Mouse (Mus musculus) MEL (cell line): ENCODE data around the gene Mysm1. TPM values are rescaled to one million over a fixed set of nuclear protein-coding genes. Genes with fewer than 3 reads are reported as not detected.

Experiments used
- DNase-seq: peaks from one replicate; pipeline ENCODE4 v3.0.0; 2011; ENCODE audit warnings: low read depth, low spot score
- H3K27ac ChIP-seq: 2 replicates; pipeline ENCODE4 v1.5.1; 2012; ENCODE audit warnings: low read depth, mild to moderate bottlenecking, control low read depth, low read length, moderate library complexity; ENCODE audit not compliant: control insufficient read depth
- H3K27me3 ChIP-seq, 2 experiments: fragments of 150-350 bp in 1 of 2; sonication (generic) in 1 of 2; 2 replicates each; pipeline ENCODE4 v1.6.1; 2012; ENCODE audit warnings: low read length in 2 of 2, mild to moderate bottlenecking in 2 of 2, improper control_type of control experiment in 1 of 2, moderate library complexity in 1 of 2; ENCODE audit not compliant: insufficient read depth in 2 of 2, control insufficient read depth in 1 of 2
- H3K36me3 ChIP-seq, 2 experiments: 2 replicates each; pipeline ENCODE4 v1.6.1; 2012 to 2014; ENCODE audit warnings: low read length in 2 of 2, improper control_type of control experiment in 1 of 2, inconsistent platforms in 1 of 2, mild to moderate bottlenecking in 1 of 2; ENCODE audit not compliant: insufficient read depth in 2 of 2, control insufficient read depth in 1 of 2
- H3K4me1 ChIP-seq, 2 experiments: fragments of 150-350 bp in 1 of 2; sonication (generic) in 1 of 2; 2 replicates each; pipeline ENCODE4 v1.6.1; 2012; ENCODE audit warnings: low read length in 2 of 2, improper control_type of control experiment in 1 of 2, mild to moderate bottlenecking in 1 of 2; ENCODE audit not compliant: insufficient read depth in 2 of 2, control insufficient read depth in 1 of 2
- H3K4me3 ChIP-seq, 2 experiments: fragments of 150-350 bp in 1 of 2; sonication (generic) in 1 of 2; 2 replicates each; pipeline ENCODE4 v1.5.1; 2012; ENCODE audit warnings: low read depth in 2 of 2, low read length in 2 of 2, mild to moderate bottlenecking in 2 of 2, moderate library complexity in 2 of 2, control low read depth in 1 of 2, improper control_type of control experiment in 1 of 2; ENCODE audit not compliant: control insufficient read depth in 1 of 2, insufficient read depth in 1 of 2
- H3K79me2 ChIP-seq: 2 replicates; pipeline ENCODE4 v1.6.1; 2012; ENCODE audit warnings: mild to moderate bottlenecking, low read length, moderate library complexity; ENCODE audit not compliant: control insufficient read depth, poor library complexity, insufficient read depth
- H3K9ac ChIP-seq: 2 replicates; pipeline ENCODE4 v1.6.1; 2012; ENCODE audit warnings: low read depth, mild to moderate bottlenecking, control low read depth, low read length, moderate library complexity; ENCODE audit not compliant: control insufficient read depth, poor library complexity, severe bottlenecking
- H3K9me3 ChIP-seq: fragments of 150-350 bp; sonication (generic); replicated peaks from 2 replicates; pipeline ENCODE4 v1.6.1; 2012; ENCODE audit warnings: mild to moderate bottlenecking, low read length, improper control_type of control experiment, moderate library complexity; ENCODE audit not compliant: insufficient read depth
- CHD1 ChIP-seq: IDR thresholded peaks from 2 replicates; pipeline ENCODE4 v1.6.1; 2012; ENCODE audit warnings: low read depth, mild to moderate bottlenecking, inconsistent platforms, low read length, improper control_type of control experiment
- GABPA ChIP-seq: IDR thresholded peaks from 2 replicates; pipeline ENCODE4 v1.6.1; 2012; ENCODE audit warnings: low read depth, mild to moderate bottlenecking, inconsistent platforms, low read length, improper control_type of control experiment, moderate library complexity
- GATA1 ChIP-seq: IDR thresholded peaks from 2 replicates; pipeline ENCODE4 v1.6.1; 2011; ENCODE audit warnings: low read depth, low read length, improper control_type of control experiment
- HCFC1 ChIP-seq: IDR thresholded peaks from 2 replicates; pipeline ENCODE4 v1.6.1; 2012; ENCODE audit warnings: low read depth, mild to moderate bottlenecking, inconsistent platforms, low read length, improper control_type of control experiment, moderate library complexity
- JUND ChIP-seq: IDR thresholded peaks from 2 replicates; pipeline ENCODE4 v1.6.1; 2011; ENCODE audit warnings: low read depth, mild to moderate bottlenecking, improper control_type of control experiment, low read length
- KAT2A ChIP-seq: conservative IDR thresholded peaks from 2 replicates; pipeline ENCODE4 v1.6.1; 2012; ENCODE audit warnings: low read depth, low read length, improper control_type of control experiment, inconsistent platforms
- MAFK ChIP-seq: IDR thresholded peaks from 2 replicates; pipeline ENCODE4 v1.6.1; 2011; ENCODE audit warnings: low read depth, mild to moderate bottlenecking, low read length, improper control_type of control experiment, borderline replicate concordance
- MEF2A ChIP-seq: IDR thresholded peaks from 2 replicates; pipeline ENCODE4 v1.6.1; 2014; ENCODE audit warnings: low read depth, mild to moderate bottlenecking, inconsistent platforms, low read length, improper control_type of control experiment; ENCODE audit not compliant: poor library complexity, insufficient replicate concordance, severe bottlenecking; ENCODE audit errors: extremely low read depth
- MXI1 ChIP-seq: IDR thresholded peaks from 2 replicates; pipeline ENCODE4 v1.6.1; 2011; ENCODE audit warnings: mild to moderate bottlenecking, low read depth, low read length, improper control_type of control experiment
- MYC ChIP-seq: IDR thresholded peaks from 2 replicates; pipeline ENCODE4 v1.6.1; 2011; ENCODE audit warnings: low read depth, mild to moderate bottlenecking, low read length, improper control_type of control experiment, moderate library complexity
- NELFE ChIP-seq: IDR thresholded peaks from 2 replicates; pipeline ENCODE4 v1.6.1; 2011; ENCODE audit warnings: low read depth, low read length, improper control_type of control experiment
- POLR2AphosphoS2 ChIP-seq: IDR thresholded peaks from 2 replicates; pipeline ENCODE4 v1.6.1; 2011; ENCODE audit warnings: low read length, improper control_type of control experiment
- TCF12 ChIP-seq: IDR thresholded peaks from 2 replicates; pipeline ENCODE4 v1.6.1; 2014; ENCODE audit warnings: low read depth, mild to moderate bottlenecking, inconsistent platforms, low read length, improper control_type of control experiment, moderate library complexity
- UBTF ChIP-seq: IDR thresholded peaks from 2 replicates; pipeline ENCODE4 v1.6.1; 2012; ENCODE audit warnings: low read depth, mild to moderate bottlenecking, inconsistent platforms, low read length, improper control_type of control experiment, moderate library complexity, borderline replicate concordance; ENCODE audit not compliant: insufficient read depth
- USF1 ChIP-seq: IDR thresholded peaks from 2 replicates; pipeline ENCODE4 v1.6.1; 2014; ENCODE audit warnings: low read depth, mild to moderate bottlenecking, inconsistent platforms, low read length, improper control_type of control experiment, moderate library complexity
- USF2 ChIP-seq, 2 experiments: IDR thresholded peaks; 2 replicates each; pipeline ENCODE4 v1.6.1; 2011 to 2012; ENCODE audit warnings: improper control_type of control experiment in 2 of 2, low read length in 2 of 2, borderline replicate concordance in 1 of 2, inconsistent platforms in 1 of 2, low read depth in 1 of 2, mild to moderate bottlenecking in 1 of 2; ENCODE audit not compliant: insufficient read depth in 1 of 2
- ZNF384 ChIP-seq: IDR thresholded peaks from 2 replicates; pipeline ENCODE4 v1.6.1; 2012; ENCODE audit warnings: low read depth, mild to moderate bottlenecking, inconsistent platforms, low read length, improper control_type of control experiment
- polyA plus RNA-seq, 2 experiments: library from polyadenylated mRNA; stranded (reverse) in 1 of 2; unstranded in 1 of 2; fragments of >175 nt in 1 of 2; fragments of >200 nt in 1 of 2; gene quantifications; 2 replicates each; pipeline versions ENCODE4 v1.2.1 to v1.2.4; 2012; ENCODE audit warnings: low replicate concordance in 2 of 2, low read depth in 1 of 2; ENCODE audit not compliant: insufficient read length in 2 of 2, insufficient read depth in 1 of 2, missing spikeins in 1 of 2
- total RNA-seq: library from RNA; depleted of rRNA; stranded (reverse); fragments of 300-350 nt; gene quantifications from 2 replicates; pipeline ENCODE4 v1.2.3, GENCODE M21; 2012

Mysm1 gene
- total and polyA plus RNA-seq, 3 experiments = 10.8 to 14.8 TPM; not detected in 1

DNA sequence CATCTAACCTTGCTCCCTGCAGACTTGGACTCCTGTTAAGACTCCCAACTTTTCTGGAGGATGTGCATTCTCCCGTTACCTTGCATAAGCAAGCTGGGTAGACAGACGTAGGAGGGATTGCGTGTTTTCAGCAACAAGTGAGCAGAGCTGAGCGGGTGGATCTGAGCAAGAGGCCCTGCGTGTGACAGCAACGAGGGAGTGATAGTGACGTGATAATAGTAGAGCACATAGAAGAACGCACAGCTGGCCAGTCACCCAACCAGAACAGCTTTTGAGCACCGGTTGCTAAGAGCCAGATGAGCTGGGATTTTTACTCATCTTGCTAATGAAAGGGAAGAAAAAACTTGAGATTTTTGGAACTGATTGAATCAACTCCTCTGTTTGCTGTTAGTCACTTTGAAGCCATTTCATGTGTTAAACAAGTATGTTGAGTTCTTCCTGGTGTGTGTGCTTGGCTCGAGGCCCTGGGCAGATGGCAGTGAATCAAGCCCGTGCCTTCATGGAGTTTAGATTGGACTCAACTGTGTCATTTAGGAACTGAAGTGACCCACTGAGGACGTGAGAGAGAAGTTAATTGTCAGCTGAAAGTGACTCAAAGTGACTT, 44.6 kb upstream of the Mysm1 start:
- no peaks in the 10 kb centered on the region for H3K36me3 ChIP-seq
- TF ChIP-seq MYC = no peak
- TF ChIP-seq, all 39 proteins: peak for 0
- no peaks in the 10 kb centered on the region; a peak in 1 of 4 replicates for H3K27me3 ChIP-seq
- H3K4me3 ChIP-seq = no peak overlapping the region
- H3K9me3 ChIP-seq = no peaks in the 10 kb centered on the region
- no peak for DNase-seq
- no peak overlapping the region for H3K9ac ChIP-seq
- no peaks in the 10 kb centered on the region for H3K79me2 ChIP-seq
- H3K27ac ChIP-seq = no peak overlapping the region
- no peaks in the 10 kb centered on the region for H3K4me1 ChIP-seq

DNA sequence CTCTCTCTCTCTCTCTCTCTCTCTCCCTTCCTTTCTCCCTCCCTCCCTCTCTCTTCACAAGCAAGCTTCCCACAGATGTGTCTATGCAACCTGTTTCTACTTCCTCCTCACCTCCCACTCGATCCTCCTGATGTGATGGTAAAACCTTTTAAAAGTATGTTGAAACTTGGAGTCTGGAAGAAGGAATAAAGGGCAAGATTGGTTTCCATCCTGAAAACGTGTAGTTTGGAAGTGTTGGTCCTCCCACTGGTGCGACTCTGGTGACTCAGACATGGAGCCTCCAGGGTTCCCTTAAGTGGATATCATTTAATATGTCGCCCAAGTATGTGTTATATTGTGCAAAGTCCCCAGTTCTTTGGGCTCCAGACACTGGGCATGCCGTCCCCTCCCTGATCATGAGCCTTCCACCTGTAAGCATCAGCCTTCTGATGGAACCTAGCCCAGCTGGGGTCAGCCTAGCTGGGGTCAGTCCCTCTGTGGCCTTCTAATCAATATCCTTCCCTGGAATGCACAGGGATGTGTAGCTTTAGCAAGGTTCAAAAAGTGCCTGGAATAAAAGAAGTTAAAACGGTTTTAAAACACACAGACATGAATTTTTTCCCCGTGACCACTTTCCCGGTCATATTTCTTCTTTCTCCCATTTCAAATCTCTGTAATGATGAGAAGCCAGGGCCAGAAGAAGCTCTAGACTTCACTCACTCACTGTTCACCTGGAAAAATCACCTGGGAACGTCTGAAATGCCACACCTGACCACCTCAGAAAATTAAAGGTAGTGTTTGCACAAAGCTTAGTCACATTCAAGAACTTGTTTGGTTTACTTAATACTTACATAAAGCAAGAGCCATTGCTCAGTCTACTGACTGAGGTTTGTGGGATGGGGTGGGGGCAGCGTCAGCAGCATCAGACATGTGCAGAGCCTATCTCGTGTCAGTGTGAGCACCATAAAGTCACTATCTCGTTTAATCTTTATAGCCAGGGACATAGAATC, 43.0 kb upstream of the Mysm1 start:
- H3K27me3 ChIP-seq = no peaks in the 10 kb centered on the region; a peak in 1 of 4 replicates
- no peak overlapping the region for H3K9ac ChIP-seq
- H3K4me3 ChIP-seq = no peak overlapping the region
- no peaks in the 10 kb centered on the region for H3K9me3 ChIP-seq
- H3K79me2 ChIP-seq = no peaks in the 10 kb centered on the region
- H3K27ac ChIP-seq = no peak overlapping the region
- no peak for TF ChIP-seq GABPA
- no peak for TF ChIP-seq ZNF384
- no peak for TF ChIP-seq JUND
- TF ChIP-seq POLR2AphosphoS2 = no peak
- TF ChIP-seq GATA1 = no peak
- no peak for TF ChIP-seq USF2 (IDR thresholded peaks at IDR 0.05; ENCODE audit: borderline replicate concordance in 1 of 2, insufficient read depth in 1 of 2, low read depth in 1 of 2, low read length in 2 of 2)
- TF ChIP-seq MEF2A = no peak
- TF ChIP-seq MXI1 = no peak
- TF ChIP-seq UBTF = no peak
- TF ChIP-seq NELFE = no peak
- no peak for TF ChIP-seq HCFC1
- no peak for TF ChIP-seq KAT2A
- TF ChIP-seq CHD1 = no peak
- TF ChIP-seq USF1 = no peak
- TF ChIP-seq MAFK = no peak
- no peak for TF ChIP-seq TCF12
- no peaks in the 10 kb centered on the region for H3K36me3 ChIP-seq
- no peaks in the 10 kb centered on the region for H3K4me1 ChIP-seq
- no peak for DNase-seq
